Mouse (Mus musculus) thymus, postnatal 36 days (tissue): ENCODE data around the gene Ubfd1.

Source experiments
- DNase-seq, 2 experiments: peaks; one replicate each; pipeline ENCODE4 v3.0.0; 2022; ENCODE audit warnings: mixed read lengths in 2 of 2

The Ubfd1 gene

GRCm38 (mm10) chr7:122066945-122067516 is at the start of gene Ubfd1, which contains the start of gene Ears2:
Gene Ubfd1, plus strand, starts transcription at chr7:122067175.
Gene Ears2, minus strand, starts transcription at chr7:122067263.
- DNase-seq: peak; percentile 90 to 91

- no peak for DNase-seq
These were observed 48.7 kb upstream of the Ubfd1 start for GRCm38 (mm10) chr7:122018247-122018646.

- no peak for DNase-seq
These were observed 48.0 kb upstream of the Ubfd1 start for GRCm38 (mm10) chr7:122018978-122019377.

DNA sequence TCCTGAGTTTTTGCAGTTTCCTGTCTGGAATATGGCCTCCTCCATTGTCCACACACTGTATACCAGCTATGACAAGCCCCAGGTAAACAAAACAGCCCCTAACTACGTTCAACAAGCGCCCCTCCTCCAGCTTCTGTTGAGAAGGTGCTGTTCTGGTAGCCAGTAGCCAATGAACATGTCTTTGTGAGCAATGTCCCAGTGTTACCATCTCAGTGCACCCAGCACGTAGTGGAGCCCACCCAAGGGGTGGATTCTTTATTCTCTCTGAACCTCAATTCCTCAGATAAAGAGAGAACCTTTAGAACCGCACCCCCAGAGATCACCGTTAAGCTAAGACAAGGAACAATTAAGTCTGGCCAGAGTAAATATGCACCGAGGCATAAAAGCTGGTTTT is 46.7 kb upstream of the Ubfd1 start:
- no peak for DNase-seq

DNA sequence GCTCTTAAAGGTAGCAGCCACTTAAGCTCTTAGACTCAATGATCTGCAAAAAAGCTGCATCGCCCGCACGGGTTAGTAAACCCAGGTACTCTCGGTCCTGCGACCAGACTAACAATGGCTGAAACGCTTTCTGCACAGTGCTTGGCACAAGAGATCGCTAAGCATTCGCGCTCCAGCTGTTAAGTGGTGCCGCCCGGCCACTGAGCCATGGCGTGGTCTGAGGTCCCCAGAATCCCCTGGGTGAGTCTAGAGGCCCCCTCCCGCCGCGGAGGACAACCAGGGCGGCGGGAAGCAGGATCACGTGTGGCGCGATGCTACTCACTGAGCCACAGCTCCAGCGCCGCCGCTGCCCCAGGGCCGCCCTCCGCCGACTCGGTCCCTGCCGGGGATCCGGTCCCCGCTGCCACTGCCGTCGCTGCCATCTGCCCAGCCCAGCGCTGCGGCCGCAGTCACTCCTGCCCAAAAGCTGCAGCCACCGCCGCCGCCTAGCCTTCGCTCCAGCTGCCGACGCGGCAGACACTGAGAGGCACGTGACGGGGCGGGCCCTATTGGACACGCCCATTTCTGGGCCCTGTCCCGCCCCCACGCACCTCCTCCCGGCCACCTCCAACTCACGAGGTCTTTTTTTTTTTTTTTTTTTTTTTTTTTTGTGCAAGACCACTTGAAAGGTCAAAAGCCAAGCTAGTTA is 46.2 kb upstream of the Ubfd1 start, which contains the start of gene Gga2:
TSS of gene Gga2 (minus strand) at position 556 of the 688 bp plus-strand sequence.
- peak; percentile 84 to 88 for DNase-seq

DNA sequence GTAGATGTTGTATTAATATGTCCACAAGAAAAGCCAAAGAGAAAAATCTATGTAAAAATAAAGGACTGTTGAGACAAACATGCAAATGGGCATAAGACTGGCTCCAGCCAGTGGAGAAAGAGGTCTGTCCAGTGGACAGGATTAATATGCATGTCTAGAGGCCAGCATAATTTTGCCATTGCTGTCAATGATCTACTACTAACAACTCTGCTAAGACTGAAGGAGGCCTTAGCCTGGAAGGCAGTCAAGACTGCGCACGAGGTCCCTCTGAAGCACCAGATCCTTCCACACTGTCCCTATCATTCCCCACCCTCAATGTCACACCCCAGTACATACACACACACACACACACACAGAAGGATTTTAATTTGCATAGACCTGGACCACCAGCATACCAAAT is 44.8 kb upstream of the Ubfd1 start:
- no peak for DNase-seq

- DNase-seq: no peak
These were observed 33.6 kb upstream of the Ubfd1 start for GRCm38 (mm10) chr7:122033371-122033770.

DNA sequence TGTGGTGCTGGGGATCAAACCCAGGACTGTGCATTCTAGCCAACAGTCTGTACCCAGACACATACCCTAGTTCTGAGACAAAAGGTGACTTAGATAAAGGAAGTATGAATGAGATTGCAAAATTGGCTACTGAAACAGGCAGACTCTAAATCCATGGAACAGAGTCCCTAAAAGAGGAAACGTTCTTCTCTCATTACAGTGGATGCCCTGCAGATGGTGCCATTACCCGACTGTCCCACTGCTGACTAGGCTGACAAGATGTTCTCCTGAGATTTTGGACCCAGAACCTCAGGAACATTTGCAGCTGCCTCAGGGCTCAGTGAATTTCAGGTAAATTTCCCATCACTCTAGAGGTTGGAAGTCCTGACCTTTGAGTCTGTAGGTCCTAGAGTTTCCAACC is 32.6 kb upstream of the Ubfd1 start:
- DNase-seq: no peak

DNA sequence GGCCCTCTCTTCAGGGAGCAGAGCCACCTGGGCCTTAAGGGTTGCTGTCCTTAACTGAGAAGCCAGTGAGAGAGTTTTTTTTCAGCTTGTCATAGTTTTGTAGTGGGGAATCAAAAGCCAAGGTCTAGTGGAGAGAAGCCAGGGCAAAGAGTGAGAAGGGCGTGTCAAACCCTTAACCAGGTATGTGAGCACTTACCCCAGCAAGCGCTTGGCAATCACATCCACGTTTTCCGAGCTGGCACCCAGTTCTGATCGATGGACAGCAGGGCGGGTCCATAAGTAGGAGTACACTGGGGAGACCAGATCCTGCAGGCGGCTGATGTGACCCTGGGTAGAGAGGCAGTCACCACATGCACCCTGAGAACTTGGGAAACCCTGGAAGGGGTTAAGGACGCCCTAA is 22.9 kb upstream of the Ubfd1 start:
- no peak for DNase-seq

DNA sequence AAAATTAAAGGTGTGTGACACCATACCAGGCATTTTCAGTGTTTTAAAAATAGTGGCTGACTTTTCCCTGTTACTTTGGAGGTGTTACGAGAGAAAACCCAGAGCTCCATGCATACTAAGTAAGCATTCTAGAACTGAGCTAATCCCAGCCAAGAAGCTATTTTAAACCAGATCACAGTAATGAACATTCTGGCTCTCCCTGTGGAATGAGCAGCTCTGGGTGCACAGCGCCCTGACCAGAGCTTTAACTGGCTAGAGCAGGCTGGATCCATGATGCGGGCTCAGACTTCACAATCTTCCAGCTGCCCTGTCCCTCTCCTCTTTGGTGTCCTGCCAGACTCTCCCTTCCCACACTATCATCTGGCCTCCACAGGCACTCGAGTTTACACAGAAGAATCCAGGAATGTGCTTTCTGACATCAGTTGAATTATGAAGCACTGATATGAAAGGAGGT is 21.8 kb upstream of the Ubfd1 start:
- DNase-seq: no peak

GRCm38 (mm10) chr7:122045711-122046110 is 21.3 kb upstream of the Ubfd1 start:
- no peak for DNase-seq

GRCm38 (mm10) chr7:122046813-122047212 is 20.2 kb upstream of the Ubfd1 start:
- no peak for DNase-seq

GRCm38 (mm10) chr7:122048191-122048590 is 18.8 kb upstream of the Ubfd1 start:
- no peak for DNase-seq

DNA sequence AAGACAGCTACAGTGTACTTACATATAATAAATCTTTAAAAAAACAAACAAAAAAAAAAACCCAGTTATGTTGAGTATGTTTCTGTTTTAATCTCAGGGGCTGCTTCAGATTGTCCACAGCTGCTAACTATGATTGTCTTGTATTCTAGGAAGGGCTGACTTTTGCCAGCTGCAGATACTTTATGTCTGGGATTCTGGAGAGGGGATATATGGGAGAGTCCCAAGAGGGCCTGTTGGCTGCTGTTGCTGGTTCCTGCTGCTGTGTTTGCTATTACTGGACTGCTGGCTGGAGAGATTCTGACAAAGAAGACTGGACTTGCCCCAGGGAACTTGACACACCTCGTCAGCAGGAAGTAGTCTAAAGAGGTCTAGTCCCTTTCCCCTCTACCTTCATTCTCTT is 16.1 kb upstream of the Ubfd1 start:
- DNase-seq: no peak

GRCm38 (mm10) chr7:122056633-122057032 is 10.3 kb upstream of the Ubfd1 start:
- DNase-seq: no peak

GRCm38 (mm10) chr7:122065656-122066055 is 1.3 kb upstream of the Ubfd1 start:
- DNase-seq: no peak

DNA sequence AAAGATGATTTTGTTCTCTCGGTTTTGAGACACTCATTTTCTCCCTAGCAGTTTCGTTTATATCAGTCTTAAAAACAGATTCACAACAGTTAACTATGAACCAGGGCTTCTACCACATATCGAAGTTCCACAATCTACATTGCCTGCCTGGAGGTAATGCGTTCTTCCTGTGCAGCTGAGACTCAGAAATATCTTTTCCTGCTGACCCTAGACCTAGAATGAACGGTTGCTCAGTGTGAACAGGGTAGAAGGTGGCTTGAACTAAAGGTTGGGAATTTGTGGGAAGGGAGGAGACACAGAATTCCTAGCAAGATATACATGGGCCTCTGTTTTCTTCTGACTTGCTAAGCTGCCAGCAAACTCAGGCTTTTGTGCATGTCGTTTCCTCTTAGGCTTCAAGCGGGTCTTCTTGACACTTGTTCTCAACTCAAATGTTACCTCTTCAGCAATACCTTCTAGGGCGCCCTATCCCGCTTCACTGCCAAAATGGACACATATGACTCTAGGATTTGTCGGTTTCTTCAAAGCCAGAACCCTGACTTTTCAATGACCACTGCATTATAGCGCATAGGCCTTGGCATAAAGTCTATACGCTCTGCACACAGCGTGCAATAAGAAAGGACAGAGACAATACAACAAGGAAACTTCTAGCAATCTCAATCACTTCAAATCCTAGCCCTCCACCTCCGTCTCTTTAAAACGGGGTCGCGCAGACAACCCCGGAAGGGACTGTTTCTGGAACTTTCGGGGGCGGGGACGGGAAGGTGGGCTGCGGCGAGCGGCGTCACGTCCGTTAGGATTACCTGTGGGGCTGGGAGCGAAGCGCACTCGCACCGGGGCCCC is 652 bp upstream of the Ubfd1 start:
- no peak for DNase-seq

DNA sequence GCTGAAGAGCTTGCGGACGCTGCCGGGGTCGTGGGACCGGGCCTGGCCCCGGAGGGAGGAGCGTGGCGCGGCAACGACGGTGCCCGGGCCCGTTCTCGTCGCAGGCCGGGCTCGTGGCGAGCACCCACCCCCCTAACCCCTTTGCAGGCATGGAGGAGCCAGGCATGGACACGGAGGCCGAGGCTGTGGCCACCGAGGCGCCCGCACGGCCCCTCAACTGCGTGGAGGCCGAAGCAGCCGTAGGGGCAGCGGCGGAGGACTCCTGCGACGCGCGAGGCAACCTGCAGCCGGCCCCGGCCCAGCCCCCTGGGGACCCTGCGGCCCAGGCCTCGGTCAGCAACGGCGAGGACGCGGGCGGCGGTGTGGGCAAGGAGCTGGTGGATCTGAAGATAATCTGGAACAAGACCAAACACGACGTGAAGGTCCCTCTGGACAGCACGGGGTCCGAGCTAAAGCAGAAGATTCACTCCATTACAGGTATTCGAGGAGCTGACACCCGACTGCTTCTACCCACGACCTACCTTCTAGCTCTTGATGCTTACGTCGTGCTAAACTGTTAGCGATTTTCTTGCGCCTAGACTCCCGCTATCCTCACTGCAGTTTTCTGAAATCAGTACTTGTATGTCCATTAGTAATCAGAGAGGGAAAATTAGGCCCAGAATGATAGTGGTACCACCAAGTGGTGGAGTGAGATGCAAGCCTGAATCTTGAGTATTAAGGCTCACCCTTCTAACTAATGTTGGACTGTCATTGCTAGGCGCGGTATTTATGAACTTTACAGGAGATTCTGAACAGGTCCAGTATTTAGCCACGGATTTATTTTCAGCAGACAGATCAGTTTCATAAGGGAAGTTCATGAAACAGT is 774 bp downstream of the Ubfd1 start:
- DNase-seq: no peak

GRCm38 (mm10) chr7:122074374-122074773 is 7.4 kb downstream of the Ubfd1 start:
- no peak for DNase-seq

GRCm38 (mm10) chr7:122079798-122080554 is 13.0 kb downstream of the Ubfd1 start:
- no peak for DNase-seq

DNA sequence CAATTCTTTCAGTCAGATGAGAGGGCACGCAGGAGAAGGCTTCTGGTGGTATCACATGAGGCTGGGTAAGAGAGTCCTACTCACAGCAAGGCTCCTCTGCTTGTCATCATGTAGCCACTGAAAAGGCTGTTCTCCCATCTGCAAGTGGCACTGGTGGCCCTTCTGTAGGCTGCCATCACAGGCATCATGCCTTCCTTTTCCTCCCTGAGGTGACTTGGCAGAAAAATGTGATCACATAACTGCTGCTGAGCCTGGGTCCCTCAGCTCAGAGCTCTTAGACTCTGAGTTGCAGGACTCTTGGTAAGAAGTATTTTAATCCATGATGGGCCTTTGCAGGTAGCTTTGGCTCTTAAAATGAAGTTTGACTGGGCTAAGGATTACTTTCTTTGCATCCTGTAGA is 14.1 kb downstream of the Ubfd1 start:
- DNase-seq: no peak
